Mouse (Mus musculus) spleen, adult 2 months (tissue): ENCODE measurements around the gene Mrpl52.

Experiments used
- CTCF ChIP-seq: fragments of 200-500 bp; IDR thresholded peaks from 2 replicates; pipeline ENCODE4 v1.5.1; 2011; ENCODE audit warnings: mild to moderate bottlenecking, inconsistent platforms; ENCODE audit not compliant: insufficient read depth, insufficient read length, insufficient replicate concordance; ENCODE audit errors: extremely low read depth
- POLR2A ChIP-seq: fragments of 200-500 bp; IDR thresholded peaks from 2 replicates; pipeline ENCODE4 v1.6.1; 2011; ENCODE audit warnings: low read depth, low read length, inconsistent platforms

DNA sequence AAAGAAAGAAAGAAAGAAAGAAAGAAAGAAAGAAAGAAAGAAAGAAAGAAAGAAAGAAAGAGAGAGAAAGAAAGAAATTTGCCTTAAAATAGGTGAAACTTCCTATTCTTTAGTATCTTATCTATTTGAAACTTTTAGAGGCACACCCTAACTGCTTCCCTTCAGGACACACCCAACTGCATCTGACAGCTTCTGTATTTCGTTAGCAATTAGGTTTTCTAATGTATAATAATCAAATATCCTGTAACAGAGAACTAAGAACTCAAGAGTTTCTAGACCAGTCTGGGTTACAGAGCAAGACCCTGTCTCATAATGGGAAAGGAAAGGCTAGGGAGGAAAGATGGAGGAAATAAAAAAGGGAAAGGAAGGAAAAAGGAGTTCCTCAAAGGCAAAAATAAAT, 2.1 kb upstream of the Mrpl52 start:
- TF ChIP-seq CTCF, result no peak
- TF ChIP-seq POLR2A, result no peak
